Mouse (Mus musculus) right cerebral cortex, postnatal 10 days (tissue): Measurements from ENCODE around the gene Cep152.
A peak's percentile ranks its signal among the peaks of the same experiment; 100 is the strongest.

ENCODE experiments used
- DNase-seq, 2 experiments: peaks; one replicate each; pipeline ENCODE4 v3.0.0; 2021; ENCODE audit warnings: low spot score in 2 of 2

The Cep152 gene

GRCm38 (mm10) chr2:125624837-125625351 lies at the start of gene Cep152:
Gene Cep152 (minus strand): TSS chr2:125625113.
- peak; percentile 98 for DNase-seq

GRCm38 (mm10) chr2:125672957-125673631 lies 48.2 kb upstream of the Cep152 start, which contains the start of gene Eid1:
Gene Eid1 (plus strand): TSS chr2:125673095.
- peak; percentile 94 for DNase-seq

GRCm38 (mm10) chr2:125672568-125672956 lies 47.6 kb upstream of the Cep152 start:
- no peak for DNase-seq

GRCm38 (mm10) chr2:125670846-125671245 lies 45.9 kb upstream of the Cep152 start:
- DNase-seq: no peak

GRCm38 (mm10) chr2:125667721-125668120 lies 42.8 kb upstream of the Cep152 start:
- no peak for DNase-seq

- no peak for DNase-seq
These were observed 42.3 kb upstream of the Cep152 start for GRCm38 (mm10) chr2:125667184-125667583.

- DNase-seq: no peak
These were observed 41.8 kb upstream of the Cep152 start for GRCm38 (mm10) chr2:125666668-125667067.

- no peak for DNase-seq
These were observed 41.0 kb upstream of the Cep152 start for GRCm38 (mm10) chr2:125665909-125666308.

- DNase-seq: no peak
These were observed 40.3 kb upstream of the Cep152 start for GRCm38 (mm10) chr2:125665213-125665612.

- DNase-seq: no peak
These were observed 37.6 kb upstream of the Cep152 start for GRCm38 (mm10) chr2:125662517-125662916.

- DNase-seq: no peak
These were observed 36.2 kb upstream of the Cep152 start for GRCm38 (mm10) chr2:125661156-125661555.

- DNase-seq: no peak
These were observed 35.7 kb upstream of the Cep152 start for GRCm38 (mm10) chr2:125660537-125661130.

GRCm38 (mm10) chr2:125659823-125660536 lies 35.1 kb upstream of the Cep152 start:
- DNase-seq: peak; percentile 76 to 86

- DNase-seq: no peak
These were observed 30.5 kb upstream of the Cep152 start for GRCm38 (mm10) chr2:125655391-125655790.

- DNase-seq: no peak
These were observed 28.4 kb upstream of the Cep152 start for GRCm38 (mm10) chr2:125653286-125653685.

GRCm38 (mm10) chr2:125651563-125651962 lies 26.6 kb upstream of the Cep152 start:
- DNase-seq: no peak

GRCm38 (mm10) chr2:125650742-125651352 lies 25.9 kb upstream of the Cep152 start:
- DNase-seq: no peak

GRCm38 (mm10) chr2:125650038-125650437 lies 25.1 kb upstream of the Cep152 start:
- no peak for DNase-seq

GRCm38 (mm10) chr2:125644912-125645311 lies 20.0 kb upstream of the Cep152 start:
- no peak for DNase-seq

GRCm38 (mm10) chr2:125637331-125637730 lies 12.4 kb upstream of the Cep152 start:
- DNase-seq: no peak

- DNase-seq: no peak
These were observed 5.1 kb upstream of the Cep152 start for GRCm38 (mm10) chr2:125630010-125630409.

GRCm38 (mm10) chr2:125628487-125628886 lies 3.6 kb upstream of the Cep152 start:
- DNase-seq: no peak
